Mouse (Mus musculus) cortical plate, adult 2 months (tissue): ENCODE data around the gene E130311K13Rik. TPM values are rescaled to one million over a fixed set of nuclear protein-coding genes. Genes with fewer than 3 reads are reported as not detected.

ENCODE experiments used
- H3K27ac ChIP-seq: fragments of 200-500 bp; 2 replicates; pipeline ENCODE4 v1.5.1; 2012; ENCODE audit warnings: low read length, control low read depth, inconsistent platforms; ENCODE audit not compliant: insufficient read depth
- H3K4me1 ChIP-seq: fragments of 200-500 bp; 2 replicates; pipeline ENCODE4 v1.6.1; 2011; ENCODE audit warnings: low read length; ENCODE audit not compliant: control insufficient read depth, insufficient read depth
- H3K4me3 ChIP-seq: fragments of 200-500 bp; 2 replicates; pipeline ENCODE4 v1.5.1; 2011; ENCODE audit warnings: mild to moderate bottlenecking, low read length, control low read depth; ENCODE audit not compliant: insufficient read depth
- CTCF ChIP-seq: fragments of 200-500 bp; IDR thresholded peaks from 2 replicates; pipeline ENCODE4 v1.5.1; 2011; ENCODE audit warnings: mild to moderate bottlenecking, control low read depth, low read length; ENCODE audit not compliant: insufficient read depth; ENCODE audit errors: extremely low read depth
- POLR2A ChIP-seq: fragments of 200-500 bp; IDR thresholded peaks from 2 replicates; pipeline ENCODE4 v1.6.1; 2011; ENCODE audit warnings: mild to moderate bottlenecking, low read length, control low read depth; ENCODE audit not compliant: insufficient read depth; ENCODE audit errors: extremely low read depth
- polyA plus RNA-seq: library from polyadenylated mRNA; depleted of rRNA; stranded (reverse); fragments of >200 nt; gene quantifications from 2 replicates; pipeline ENCODE4 v1.2.3, GENCODE M21; 2012; rRNA removed

Gene E130311K13Rik
- polyA plus RNA-seq, result 9.0 and 9.9 TPM in 2 replicates

- Histone ChIP-seq H3K4me1 (no peaks in the 10 kb centered on the region), H3K27ac (peak within 1 kb of the TSS; percentile 97), H3K4me3 (peak within 1 kb of the TSS; percentile 81)
- TF ChIP-seq CTCF (peak; percentile 38; the same call in 1 of the 2 replicates), POLR2A (0 out of 2 replicates have a peak, but pooled peaks have one; percentile 30)
These were observed at the start of gene E130311K13Rik for GRCm38 (mm10) chr3:63928878-63929859. Gene E130311K13Rik, minus strand, starts transcription at chr3:63929472.

GRCm38 (mm10) chr3:63977895-63978294 lies 48.6 kb upstream of the E130311K13Rik start:
- H3K27ac ChIP-seq, result no peak overlapping the region
- no peak overlapping the region for H3K4me3 ChIP-seq
- TF ChIP-seq POLR2A (no peak), CTCF (no peak)
- no peaks in the 10 kb centered on the region; the same call in none of the 2 replicates for H3K4me1 ChIP-seq

- H3K27ac ChIP-seq, result peak within 1 kb of the TSS; percentile 51
- TF ChIP-seq CTCF (no peak), POLR2A (peak; percentile 86)
- H3K4me1 ChIP-seq, result no peaks in the 10 kb centered on the region; the same call in none of the 2 replicates
- H3K4me3 ChIP-seq, result peak within 1 kb of the TSS; percentile 82
These were observed 47.0 kb upstream of the E130311K13Rik start, which contains the start of gene Gmps for GRCm38 (mm10) chr3:63975955-63976908. Gene Gmps, plus strand, starts transcription at chr3:63976106.

- Histone ChIP-seq H3K4me1 (no peaks in the 10 kb centered on the region; the same call in 1 of the 2 replicates), H3K27ac (no peak overlapping the region), H3K4me3 (no peak overlapping the region)
- TF ChIP-seq POLR2A (no peak), CTCF (no peak)
These were observed 36.7 kb upstream of the E130311K13Rik start for GRCm38 (mm10) chr3:63965929-63966328.

- TF ChIP-seq CTCF (no peak), POLR2A (no peak)
- Histone ChIP-seq H3K27ac (no peak overlapping the region), H3K4me3 (peak overlapping the region; percentile 42; the same call in 1 of the 2 replicates), H3K4me1 (no peaks in the 10 kb centered on the region; the same call in 1 of the 2 replicates)
These were observed 35.6 kb upstream of the E130311K13Rik start for GRCm38 (mm10) chr3:63964922-63965249.

GRCm38 (mm10) chr3:63964100-63964921 lies 35.0 kb upstream of the E130311K13Rik start, which contains the start of gene Slc33a1:
Gene Slc33a1, minus strand, starts transcription at chr3:63964768.
- TF ChIP-seq CTCF (no peak), POLR2A (peak; percentile 91)
- peak within 1 kb of the TSS; percentile 42 for H3K4me3 ChIP-seq

GRCm38 (mm10) chr3:63963421-63964099 lies 34.3 kb upstream of the E130311K13Rik start:
- H3K4me1 ChIP-seq, result no peaks in the 10 kb centered on the region; the same call in 1 of the 2 replicates
- peak overlapping the region; percentile 42 for H3K4me3 ChIP-seq
- no peak for TF ChIP-seq CTCF
- no peak for TF ChIP-seq POLR2A
- peak overlapping the region; percentile 1; the same call in 1 of the 2 replicates for H3K27ac ChIP-seq

More at GRCm38 (mm10) chr3:63964100-63964921, 35.0 kb upstream of the E130311K13Rik start, which contains the start of gene Slc33a1:
- Histone ChIP-seq H3K27ac (peak within 1 kb of the TSS; percentile 1; the same call in 1 of the 2 replicates), H3K4me1 (no peaks in the 10 kb centered on the region; the same call in 1 of the 2 replicates)

- Histone ChIP-seq H3K27ac (no peak overlapping the region), H3K4me3 (no peak overlapping the region), H3K4me1 (no peaks in the 10 kb centered on the region)
- TF ChIP-seq CTCF, result no peak
- no peak for TF ChIP-seq POLR2A
These were observed 20.6 kb upstream of the E130311K13Rik start for GRCm38 (mm10) chr3:63949837-63950236.
